Mouse (Mus musculus) stomach, embryonic 16.5 days (tissue): ENCODE measurements around the gene Akt3. TPM values are rescaled to one million over a fixed set of nuclear protein-coding genes. Genes with fewer than 3 reads are reported as not detected.

Experiments
- ATAC-seq: fragments of 200-750 bp; cut with Nextera tagmentation; 2 replicates; pipeline ENCODE4 v1.8.0; 2017; ENCODE audit warnings: moderate number of reproducible peaks, moderate TSS enrichment; ENCODE audit not compliant: insufficient read depth, low FRiP score
- H3K27ac ChIP-seq: fragments of 300-500 bp; sonication (generic); 2 replicates; pipeline ENCODE4 v1.5.1; 2014; ENCODE audit warnings: low read length
- H3K27me3 ChIP-seq: fragments of 300-500 bp; sonication (generic); 2 replicates; pipeline ENCODE4 v1.6.1; 2014; ENCODE audit warnings: low read length, control low read depth, mixed read lengths; ENCODE audit not compliant: control insufficient read depth, insufficient read depth
- H3K36me3 ChIP-seq: fragments of 300-500 bp; sonication (generic); 2 replicates; pipeline ENCODE4 v1.6.1; 2014; ENCODE audit warnings: low read length; ENCODE audit not compliant: control insufficient read depth, insufficient read depth
- H3K4me1 ChIP-seq: fragments of 300-500 bp; sonication (generic); 2 replicates; pipeline ENCODE4 v1.6.1; 2014; ENCODE audit warnings: low read length, control low read depth, mixed read lengths; ENCODE audit not compliant: control insufficient read depth, insufficient read depth
- H3K4me2 ChIP-seq: fragments of 300-500 bp; sonication (generic); 2 replicates; pipeline ENCODE4 v1.6.1; 2014; ENCODE audit warnings: low read depth, low read length, mixed read lengths
- H3K4me3 ChIP-seq: fragments of 300-500 bp; sonication (generic); replicated peaks from 2 replicates; pipeline ENCODE4 v1.5.1; 2014; ENCODE audit warnings: mild to moderate bottlenecking, low read length
- H3K9ac ChIP-seq: fragments of 300-500 bp; sonication (generic); 2 replicates; pipeline ENCODE4 v1.6.1; 2014; ENCODE audit warnings: low read length
- H3K9me3 ChIP-seq: fragments of 300-500 bp; sonication (generic); replicated peaks from 2 replicates; pipeline ENCODE4 v1.6.1; 2016; ENCODE audit warnings: low read length, control low read depth; ENCODE audit not compliant: control insufficient read depth
- whole genome bisulfite sequencing: fragments of 180-500 bp; shearing (Covaris S2); extraction: QIAGEN DNeasy Blood & Tissue Kit; methylation state at CpG from one replicate; pipeline ENCODE4 v1.1.7; 2014; 5-methylcytosine and 5-hydroxymethylcytosine counted together
- polyA plus RNA-seq: library from polyadenylated mRNA; unstranded; fragments of >200 nt; fragmentation: Nextera tagmentation; extraction: Ambion mirVana; gene quantifications from 2 replicates; pipeline ENCODE4 v1.2.1, GENCODE M21; 2015

Akt3 gene
- polyA plus RNA-seq, 1 experiment from 2014 or later: 4.4 TPM

DNA sequence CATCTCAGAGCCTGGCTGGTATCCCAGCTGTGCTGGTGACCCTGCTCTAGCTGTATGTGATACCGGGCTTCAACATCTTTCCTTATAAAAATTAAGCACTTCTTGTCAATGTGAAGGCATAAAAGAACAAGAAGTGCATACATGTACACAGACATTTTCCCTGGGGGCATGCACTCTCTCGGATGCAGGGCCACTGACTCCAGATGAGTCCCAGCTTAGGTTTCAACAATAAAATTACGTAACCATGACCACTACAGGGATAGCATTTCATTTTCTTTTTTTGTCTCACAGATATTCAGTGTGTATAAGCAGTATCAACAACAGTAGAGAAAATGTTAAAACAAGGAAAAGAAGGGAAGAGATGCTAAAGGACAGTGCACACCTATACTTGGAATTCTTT lies 227.3 kb downstream of the Akt3 start:
- Histone ChIP-seq H3K4me3 (no peak overlapping the region), H3K27ac (no peak overlapping the region), H3K9me3 (no peaks in the 10 kb centered on the region), H3K4me1 (no peaks in the 10 kb centered on the region), H3K27me3 (no peaks in the 10 kb centered on the region), H3K4me2 (no peak overlapping the region), H3K9ac (no peak overlapping the region), H3K36me3 (no peaks in the 10 kb centered on the region; the same call in 1 of the 2 replicates)
- ATAC-seq: no peak
- WGBS: 82% methylated on average over 3 of the region's 3 CpGs

DNA sequence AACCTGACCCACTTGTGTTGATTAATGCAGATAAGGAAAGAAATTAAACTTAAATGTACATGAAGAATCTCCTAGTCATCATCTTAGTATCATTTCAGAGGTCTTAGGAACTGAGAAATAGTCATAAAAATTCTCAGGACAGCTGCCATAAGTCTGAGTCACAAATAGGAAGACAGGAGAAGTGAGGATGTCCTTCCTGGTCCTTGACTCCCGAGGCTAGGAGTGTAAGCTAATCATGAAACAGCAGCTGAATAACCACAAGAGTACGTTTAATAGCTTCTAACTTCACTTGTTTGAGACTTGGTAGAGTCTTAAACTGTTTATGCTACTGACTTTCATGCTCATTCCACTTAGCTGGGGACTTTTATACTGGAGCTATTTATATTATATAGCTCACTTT lies 229.0 kb downstream of the Akt3 start:
- no peak for ATAC-seq
- Histone ChIP-seq H3K4me2 (no peak overlapping the region), H3K36me3 (no peaks in the 10 kb centered on the region; the same call in 1 of the 2 replicates), H3K27me3 (no peaks in the 10 kb centered on the region), H3K27ac (no peak overlapping the region), H3K9ac (no peak overlapping the region), H3K4me3 (no peak overlapping the region), H3K4me1 (no peaks in the 10 kb centered on the region), H3K9me3 (no peaks in the 10 kb centered on the region)
- WGBS: 58% methylated on average over 2 of the region's 2 CpGs

DNA sequence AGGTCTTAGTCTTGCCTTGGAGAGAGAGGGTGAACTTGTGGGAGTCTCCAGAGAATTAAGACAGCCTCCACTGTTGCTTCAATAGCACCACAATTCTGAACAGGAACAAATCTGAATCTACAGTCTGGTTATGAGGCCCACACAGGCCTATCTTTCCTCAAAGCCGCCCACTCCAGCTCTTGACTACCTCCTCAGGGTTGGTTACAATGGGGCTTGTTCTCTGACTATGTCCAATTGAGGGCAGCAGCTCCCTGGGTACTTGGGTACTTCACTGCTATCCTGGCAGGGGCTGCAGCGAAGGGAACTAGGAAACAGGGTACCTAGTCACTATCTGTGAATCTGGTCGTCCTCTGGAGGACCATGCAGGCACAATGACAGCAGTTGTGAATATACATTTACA lies 230.3 kb downstream of the Akt3 start:
- ATAC-seq: no peak
- H3K4me3 ChIP-seq: no peak overlapping the region

DNA sequence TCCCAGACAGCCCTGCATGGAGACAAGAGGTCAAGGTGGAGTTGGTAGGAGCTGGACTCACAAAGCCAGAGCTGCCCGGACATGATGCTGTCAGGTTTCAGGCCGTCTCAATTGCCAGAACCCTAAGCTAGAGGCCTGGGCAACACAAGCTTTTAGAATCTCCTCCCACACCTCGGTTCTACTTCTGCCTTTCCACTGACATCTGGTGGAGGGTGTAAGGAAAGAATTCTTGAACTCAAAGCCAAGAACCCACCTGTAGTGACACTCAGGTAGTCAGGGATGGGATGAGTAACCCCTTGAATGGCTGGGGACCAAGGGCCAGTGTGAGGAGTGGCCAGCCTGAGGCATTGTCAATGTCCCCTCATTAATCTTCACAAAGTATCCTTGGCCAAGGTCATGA lies 235.3 kb downstream of the Akt3 start:
- Histone ChIP-seq H3K27ac (no peak overlapping the region), H3K9me3 (no peaks in the 10 kb centered on the region), H3K4me1 (peaks cover 3% of the 10 kb centered on the region; the same call in 1 of the 2 replicates), H3K36me3 (0 out of 2 replicates have a peak, but pooled peaks cover 2% of the 10 kb centered on the region), H3K4me3 (no peak overlapping the region), H3K4me2 (no peak overlapping the region), H3K9ac (no peak overlapping the region), H3K27me3 (no peaks in the 10 kb centered on the region)
- no peak for ATAC-seq
- whole genome bisulfite sequencing: 64% methylated on average over 3 of the region's 3 CpGs

More for the DNA sequence above, 230.3 kb downstream of the Akt3 start:
- Histone ChIP-seq H3K36me3 (no peaks in the 10 kb centered on the region; the same call in 1 of the 2 replicates), H3K27ac (no peak overlapping the region), H3K27me3 (no peaks in the 10 kb centered on the region), H3K9me3 (no peaks in the 10 kb centered on the region), H3K4me2 (no peak overlapping the region), H3K4me1 (no peaks in the 10 kb centered on the region), H3K9ac (no peak overlapping the region)
- 81% methylated on average over 3 of the region's 3 CpGs for WGBS

DNA sequence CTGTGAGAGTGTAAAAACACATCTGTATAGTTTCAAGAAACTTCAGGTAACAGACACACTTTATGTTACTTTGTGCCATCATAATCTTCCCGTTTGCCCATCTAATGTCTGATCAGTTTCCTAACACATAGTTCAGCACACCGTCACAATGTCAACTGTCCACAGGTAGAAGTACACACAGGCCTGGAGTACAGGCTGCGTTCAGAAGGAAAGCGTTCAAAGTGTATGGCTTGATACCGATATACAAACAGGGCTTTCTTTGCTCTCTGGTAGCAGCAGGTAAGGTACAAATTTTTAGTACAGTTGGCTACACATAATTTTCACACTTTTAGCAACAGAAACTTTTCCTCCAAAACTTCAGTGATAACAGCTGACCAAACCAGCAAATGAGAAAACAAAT lies 238.3 kb downstream of the Akt3 start:
- Histone ChIP-seq H3K4me3 (no peak overlapping the region), H3K9ac (no peak overlapping the region), H3K4me2 (no peak overlapping the region), H3K27ac (no peak overlapping the region), H3K36me3 (0 out of 2 replicates have a peak, but pooled peaks cover 2% of the 10 kb centered on the region), H3K27me3 (no peaks in the 10 kb centered on the region), H3K9me3 (no peaks in the 10 kb centered on the region), H3K4me1 (peaks cover 8% of the 10 kb centered on the region)
- WGBS: 76% methylated on average over 5 of the region's 5 CpGs
- no peak for ATAC-seq

DNA sequence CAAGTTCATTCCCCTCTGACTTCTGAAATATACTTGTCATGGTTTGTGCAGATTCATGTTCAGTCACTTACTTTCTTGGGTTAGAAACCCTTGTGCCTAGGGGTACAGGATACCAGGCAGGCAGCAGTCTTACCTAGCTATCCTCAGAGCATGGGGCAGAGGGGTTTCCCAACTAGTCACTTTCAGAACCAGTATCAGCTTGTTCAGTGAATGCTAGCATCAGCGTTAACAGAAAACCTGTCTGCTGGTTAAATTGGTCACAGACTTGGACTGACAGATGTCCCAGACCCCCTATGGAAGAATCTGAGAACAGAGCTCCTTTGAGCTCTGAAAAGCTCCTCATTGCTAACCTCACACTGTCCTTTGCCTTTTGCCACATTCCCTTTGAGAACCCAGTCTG lies 239.3 kb downstream of the Akt3 start:
- no peak overlapping the region for H3K4me3 ChIP-seq
- H3K4me1 ChIP-seq: peaks cover 8% of the 10 kb centered on the region
- no peak overlapping the region for H3K9ac ChIP-seq
- no peak overlapping the region for H3K27ac ChIP-seq
- H3K27me3 ChIP-seq: no peaks in the 10 kb centered on the region
- ATAC-seq: no peak
- 0 out of 2 replicates have a peak, but pooled peaks cover 2% of the 10 kb centered on the region for H3K36me3 ChIP-seq
- WGBS: 85% methylated on average over 1 of the region's 1 CpGs
- H3K9me3 ChIP-seq: no peaks in the 10 kb centered on the region
- no peak overlapping the region for H3K4me2 ChIP-seq

DNA sequence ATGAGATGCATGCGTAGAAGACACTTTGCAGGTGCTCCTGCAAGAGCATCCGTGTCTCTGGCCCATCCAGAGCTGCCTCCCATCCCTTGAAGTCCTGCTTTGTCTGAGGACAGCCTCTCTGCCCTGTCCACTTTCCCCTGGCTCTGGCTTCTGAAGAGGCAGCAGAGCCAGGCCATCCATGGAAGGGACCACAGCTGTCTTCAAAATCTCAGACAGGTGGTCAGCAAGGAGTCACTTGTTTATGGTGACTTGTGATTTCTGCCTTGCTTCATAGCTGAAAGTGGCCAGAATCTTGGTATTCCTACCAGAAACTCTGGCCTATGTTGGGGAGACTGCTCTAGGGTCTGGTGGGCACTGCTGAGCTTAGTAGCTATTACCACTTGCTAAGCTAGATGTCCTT lies 241.3 kb downstream of the Akt3 start:
- H3K27me3 ChIP-seq: no peaks in the 10 kb centered on the region

DNA sequence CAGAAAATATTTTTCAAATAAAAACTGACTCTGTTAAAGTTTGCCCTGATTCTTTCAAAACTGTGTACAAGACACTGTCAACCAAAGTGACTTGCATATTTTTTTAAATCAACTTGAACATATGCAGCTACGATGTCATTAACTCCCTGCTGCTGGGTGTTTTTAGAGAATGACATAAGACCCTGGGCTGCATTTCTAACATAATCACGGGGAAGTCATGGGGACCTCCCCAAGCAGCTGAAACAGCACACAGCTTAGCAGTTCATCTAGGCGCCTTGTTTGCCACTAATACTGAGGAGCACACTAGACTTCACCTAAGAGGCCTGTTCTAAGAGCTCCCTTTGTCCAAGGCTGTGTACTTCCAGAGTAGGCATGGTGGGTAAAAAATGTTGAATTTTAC lies 242.1 kb downstream of the Akt3 start:
- no peak overlapping the region for H3K4me3 ChIP-seq
- peaks cover 5% of the 10 kb centered on the region; the same call in 1 of the 2 replicates for H3K4me1 ChIP-seq
- no peak for ATAC-seq
- no peak overlapping the region for H3K27ac ChIP-seq
- H3K27me3 ChIP-seq: no peaks in the 10 kb centered on the region
- WGBS: 49% methylated on average over 3 of the region's 3 CpGs
- H3K4me2 ChIP-seq: no peak overlapping the region
- H3K9ac ChIP-seq: no peak overlapping the region
- H3K9me3 ChIP-seq: no peaks in the 10 kb centered on the region
- 0 out of 2 replicates have a peak, but pooled peaks cover 2% of the 10 kb centered on the region for H3K36me3 ChIP-seq

More for the DNA sequence above, 241.3 kb downstream of the Akt3 start:
- Histone ChIP-seq H3K27ac (no peak overlapping the region), H3K9me3 (no peaks in the 10 kb centered on the region), H3K4me3 (no peak overlapping the region), H3K9ac (no peak overlapping the region), H3K4me1 (peaks cover 8% of the 10 kb centered on the region), H3K36me3 (0 out of 2 replicates have a peak, but pooled peaks cover 2% of the 10 kb centered on the region), H3K4me2 (no peak overlapping the region)
- no peak for ATAC-seq
- WGBS: 73% methylated on average over 2 of the region's 2 CpGs

DNA sequence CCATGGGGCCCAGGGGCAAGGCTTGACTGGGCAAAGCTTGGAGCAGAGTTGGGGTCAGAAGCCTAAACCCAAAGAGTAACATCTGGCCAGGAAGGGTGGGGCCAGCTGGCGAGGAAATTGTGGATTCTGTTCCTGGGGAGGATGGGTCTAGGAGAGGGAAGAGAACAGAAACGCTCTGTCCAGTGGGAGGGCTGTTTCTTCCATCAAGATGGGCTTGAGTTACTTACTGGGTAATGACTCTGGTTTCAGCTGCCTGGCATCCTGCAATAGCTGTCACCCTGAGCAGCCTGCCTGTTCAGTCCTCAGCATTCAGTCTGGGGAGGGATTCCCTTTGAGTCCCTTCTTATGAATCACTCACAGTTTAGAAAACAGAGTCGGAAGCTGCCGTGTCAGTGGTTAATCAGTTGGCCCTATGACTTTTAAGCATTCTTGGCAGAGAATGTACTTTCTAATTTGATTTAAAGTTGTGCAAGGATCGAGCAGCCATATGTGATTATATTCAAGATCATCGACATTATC lies 243.0 kb downstream of the Akt3 start:
- 50% methylated on average over 6 of the region's 6 CpGs for WGBS
- Histone ChIP-seq H3K9me3 (no peaks in the 10 kb centered on the region), H3K4me1 (peaks cover 5% of the 10 kb centered on the region; the same call in 1 of the 2 replicates), H3K36me3 (0 out of 2 replicates have a peak, but pooled peaks cover 2% of the 10 kb centered on the region), H3K27me3 (no peaks in the 10 kb centered on the region), H3K4me2 (no peak overlapping the region), H3K4me3 (no peak overlapping the region), H3K27ac (peak overlapping the region; percentile 45), H3K9ac (no peak overlapping the region)
- ATAC-seq: no peak
